ENCODE assay signal across 21 mouse cellular contexts in genomic region chr12:32112691-32113090, GRCm38 (mm10).
"Had no signal": no experiment of that assay in that cellular context is flagged by ENCODE, and none has a peak within 500 bp of the region (broad histone marks: within the 10 kb centered on the region; RNA-seq: fewer than 3 reads in every experiment).

No protein-coding gene starts in this region.

- H3K36me3 ChIP-seq: limb, embryonic 10.5 days; limb, embryonic 13.5 days; midbrain, embryonic 12.5 days; midbrain, embryonic 15.5 days; neural tube, embryonic 13.5 days; stomach, embryonic 15.5 days had no signal

- DNase-seq: kidney, adult 2 months; kidney, postnatal 25 days; layer of hippocampus, adult 9-11 months; lung, embryonic 14.5 days; retina, postnatal 1 day; right cerebral cortex, postnatal 25 days; spleen, adult 18-20 months; thymus, adult 2 months; thymus, postnatal 14 days; thymus, postnatal 4 days had no signal

- H3K4me1 ChIP-seq: midbrain, embryonic 12.5 days had no signal

- H3K9me3 ChIP-seq: limb, embryonic 10.5 days; limb, embryonic 13.5 days; midbrain, embryonic 12.5 days; midbrain, embryonic 15.5 days; neural tube, embryonic 13.5 days; stomach, embryonic 15.5 days had no signal

- H3K9ac ChIP-seq: limb, embryonic 13.5 days; lung, embryonic 14.5 days; midbrain, embryonic 12.5 days; midbrain, embryonic 15.5 days; neural tube, embryonic 13.5 days; stomach, embryonic 15.5 days had no signal

- ATAC-seq: intestine, postnatal 0 days; lung, postnatal 0 days; midbrain, embryonic 15.5 days had no signal

- H3K27me3 ChIP-seq: limb, embryonic 13.5 days; midbrain, embryonic 12.5 days; midbrain, embryonic 15.5 days; neural tube, embryonic 13.5 days; stomach, embryonic 15.5 days had no signal

- H3K27ac ChIP-seq: kidney, postnatal 0 days; layer of hippocampus, adult 2 months; limb, embryonic 13.5 days; midbrain, embryonic 12.5 days; midbrain, embryonic 15.5 days; neural tube, embryonic 13.5 days had no signal

- H3K4me2 ChIP-seq: limb, embryonic 13.5 days; lung, embryonic 14.5 days; midbrain, embryonic 12.5 days; midbrain, embryonic 15.5 days; neural tube, embryonic 13.5 days; stomach, embryonic 15.5 days had no signal

- H3K4me3 ChIP-seq: layer of hippocampus, adult 2 months; limb, embryonic 10.5 days; limb, embryonic 13.5 days; midbrain, embryonic 12.5 days; midbrain, embryonic 15.5 days; myocyte; neural tube, embryonic 13.5 days; stomach, embryonic 15.5 days had no signal
